Mouse (Mus musculus): ENCODE data around the gene Ankrd11. TPM values are rescaled to one million over a fixed set of nuclear protein-coding genes. Genes with fewer than 3 reads are reported as not detected.

The Ankrd11 gene
- polyA plus RNA-seq, 1 experiment, result 32.5 TPM

DNA sequence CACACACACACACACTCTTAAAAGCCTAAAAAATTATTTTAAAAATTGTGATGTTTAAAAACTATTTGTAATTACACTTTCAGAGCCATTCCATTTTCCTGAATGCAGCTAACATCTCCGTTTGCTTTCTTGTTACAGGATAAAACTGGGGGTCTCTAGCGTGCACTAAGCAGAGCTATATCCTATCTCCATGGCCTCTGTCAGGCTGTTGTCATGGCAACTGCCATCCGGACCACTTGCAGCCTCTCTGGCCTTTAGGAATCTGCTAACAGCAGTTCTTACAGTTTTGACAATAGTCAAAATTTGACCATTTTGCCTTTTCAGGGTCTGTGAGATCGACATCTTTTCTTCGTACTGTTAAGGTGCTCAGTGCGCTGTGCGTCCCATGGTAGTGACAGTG, 121.2 kb downstream of the Ankrd11 start:
- TF ChIP-seq CEBPB (IDR thresholded peaks at IDR 0.05; ENCODE audit: low read depth), result no peak
- no peak for TF ChIP-seq MYOG (IDR thresholded peaks at IDR 0.05; ENCODE audit: control insufficient read depth, extremely low read depth, insufficient read length)
- no peak for TF ChIP-seq CTCF (IDR thresholded peaks at IDR 0.05; ENCODE audit: control insufficient read depth, insufficient read depth, insufficient read length)
- TF ChIP-seq MAX (IDR thresholded peaks at IDR 0.05), result no peak
- no peak for TF ChIP-seq FOSL1 (IDR thresholded peaks at IDR 0.05; ENCODE audit: insufficient read depth, low read length, poor library complexity, severe bottlenecking)
- TF ChIP-seq MYOD1 (IDR thresholded peaks at IDR 0.05; ENCODE audit: control insufficient read depth, insufficient read length, low read depth), result no peak
- TF ChIP-seq USF1 (IDR thresholded peaks at IDR 0.05; ENCODE audit: low read depth), result no peak
- Histone ChIP-seq H3K79me2 (ENCODE audit: control insufficient read depth, insufficient read depth) (peaks cover 100% of the 10 kb centered on the region), H3ac (ENCODE audit: control insufficient read depth, insufficient read length, low read depth) (no peak overlapping the region), H3K27me3 (ENCODE audit: control insufficient read depth, insufficient read depth, insufficient read length) (no peaks in the 10 kb centered on the region), H3K4me3 (ENCODE audit: insufficient read depth, poor library complexity, severe bottlenecking) (no peak overlapping the region), H3K36me3 (ENCODE audit: control insufficient read depth, insufficient read depth) (peaks cover 6% of the 10 kb centered on the region), H3K79me3 (ENCODE audit: low read depth) (peaks cover 86% of the 10 kb centered on the region)

DNA sequence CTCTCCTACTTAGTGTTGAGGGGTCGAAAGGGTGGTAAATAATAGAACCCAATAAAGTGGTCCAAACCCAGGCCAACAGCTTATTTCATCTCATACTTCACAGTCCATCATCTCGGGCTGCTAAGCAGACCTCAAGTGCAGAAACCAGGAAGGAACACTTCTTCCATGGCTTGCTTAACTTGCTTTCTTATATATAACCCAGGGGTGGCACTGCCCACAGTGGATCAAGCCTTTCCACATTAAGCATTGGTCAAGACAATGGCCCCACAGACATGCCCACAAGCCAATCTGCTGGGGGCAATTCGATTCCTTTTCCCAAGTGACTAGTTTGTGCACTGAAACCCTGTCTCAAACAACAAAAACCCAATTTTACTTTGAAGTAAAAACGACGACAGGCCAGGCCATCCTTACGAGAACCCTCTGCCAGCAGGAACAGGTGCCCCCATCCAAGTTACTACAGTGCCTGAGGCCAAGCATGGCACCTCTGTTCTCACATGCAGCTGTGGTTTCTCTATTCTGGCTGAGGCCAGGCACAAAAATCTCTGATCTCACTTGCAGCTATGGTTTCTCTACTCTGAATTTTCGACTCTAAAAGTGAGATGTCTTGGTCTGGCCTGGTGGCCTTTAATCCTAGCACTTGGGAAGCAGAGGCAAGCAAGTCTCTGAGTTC, 123.5 kb downstream of the Ankrd11 start:
- Histone ChIP-seq H3K79me2 (ENCODE audit: control insufficient read depth, insufficient read depth) (peaks cover 98% of the 10 kb centered on the region), H3K36me3 (ENCODE audit: control insufficient read depth, insufficient read depth) (peaks cover 15% of the 10 kb centered on the region), H3ac (ENCODE audit: control insufficient read depth, insufficient read length, low read depth) (no peak overlapping the region), H3K27me3 (ENCODE audit: control insufficient read depth, insufficient read depth, insufficient read length) (no peaks in the 10 kb centered on the region), H3K79me3 (ENCODE audit: low read depth) (peaks cover 71% of the 10 kb centered on the region), H3K4me3 (ENCODE audit: insufficient read depth, poor library complexity, severe bottlenecking) (no peak overlapping the region)
- no peak for TF ChIP-seq MAX (IDR thresholded peaks at IDR 0.05)
- no peak for TF ChIP-seq USF1 (IDR thresholded peaks at IDR 0.05; ENCODE audit: low read depth)
- no peak for TF ChIP-seq FOSL1 (IDR thresholded peaks at IDR 0.05; ENCODE audit: insufficient read depth, low read length, poor library complexity, severe bottlenecking)
- TF ChIP-seq MYOD1 (IDR thresholded peaks at IDR 0.05; ENCODE audit: control insufficient read depth, insufficient read length, low read depth), result no peak
- no peak for TF ChIP-seq CEBPB (IDR thresholded peaks at IDR 0.05; ENCODE audit: low read depth)
- TF ChIP-seq MYOG (IDR thresholded peaks at IDR 0.05; ENCODE audit: control insufficient read depth, extremely low read depth, insufficient read length), result no peak

DNA sequence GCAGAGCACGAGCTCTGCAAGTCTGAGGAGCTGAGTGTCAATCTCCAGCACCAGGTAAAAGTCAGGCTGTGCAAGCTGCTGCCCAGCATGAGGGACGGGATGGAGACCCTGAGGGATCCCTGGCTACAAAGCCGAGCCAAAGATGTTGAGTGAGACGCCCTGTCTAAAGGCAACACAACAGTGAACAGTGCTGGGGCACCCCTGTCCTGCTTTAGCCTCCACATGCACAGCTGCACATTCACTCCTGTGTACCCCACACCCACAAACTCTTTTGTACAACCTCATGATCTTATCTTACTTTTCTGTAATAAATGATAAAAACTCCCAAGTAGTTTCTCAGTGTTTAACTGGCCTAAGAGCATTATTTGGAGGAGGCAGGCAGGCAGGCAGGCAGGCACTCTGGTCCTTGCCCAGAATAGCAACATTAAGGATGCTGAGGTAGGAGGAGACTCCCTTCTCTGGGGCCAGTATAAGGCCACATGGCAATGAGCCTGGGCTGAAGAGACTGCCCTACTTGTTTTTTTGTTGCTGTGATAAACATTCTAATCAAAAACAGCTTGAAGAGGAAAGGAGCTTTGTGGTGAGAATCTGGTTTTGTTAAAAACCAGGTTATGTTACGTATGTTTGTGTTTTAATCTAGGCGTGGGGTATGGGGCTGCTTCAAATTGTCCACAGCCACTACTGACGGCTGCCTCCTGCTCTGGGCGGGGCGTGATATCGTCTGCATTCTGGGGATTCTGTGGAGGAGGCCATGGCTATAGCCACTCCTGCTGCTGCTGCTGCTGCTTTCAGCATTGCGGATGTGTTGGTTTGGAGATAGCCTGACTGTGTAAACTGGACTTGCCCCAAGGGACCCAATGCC, 124.3 kb downstream of the Ankrd11 start:
- H3K79me2 ChIP-seq (ENCODE audit: control insufficient read depth, insufficient read depth), result peaks cover 98% of the 10 kb centered on the region
- peaks cover 67% of the 10 kb centered on the region for H3K79me3 ChIP-seq (ENCODE audit: low read depth)
- H3K4me3 ChIP-seq (ENCODE audit: insufficient read depth, poor library complexity, severe bottlenecking), result no peak overlapping the region
- no peak overlapping the region for H3ac ChIP-seq (ENCODE audit: control insufficient read depth, insufficient read length, low read depth)
- TF ChIP-seq MYOG (IDR thresholded peaks at IDR 0.05; ENCODE audit: control insufficient read depth, extremely low read depth, insufficient read length), result no peak
- no peak for TF ChIP-seq FOSL1 (IDR thresholded peaks at IDR 0.05; ENCODE audit: insufficient read depth, low read length, poor library complexity, severe bottlenecking)
- no peak for TF ChIP-seq MYOD1 (IDR thresholded peaks at IDR 0.05; ENCODE audit: control insufficient read depth, insufficient read length, low read depth)
- no peak for TF ChIP-seq MAX (IDR thresholded peaks at IDR 0.05)
- TF ChIP-seq CTCF (IDR thresholded peaks at IDR 0.05; ENCODE audit: control insufficient read depth, insufficient read depth, insufficient read length), result no peak
- TF ChIP-seq USF1 (IDR thresholded peaks at IDR 0.05; ENCODE audit: low read depth), result no peak
- TF ChIP-seq CEBPB (IDR thresholded peaks at IDR 0.05; ENCODE audit: low read depth), result no peak
- H3K27me3 ChIP-seq (ENCODE audit: control insufficient read depth, insufficient read depth, insufficient read length), result no peaks in the 10 kb centered on the region
- peaks cover 23% of the 10 kb centered on the region for H3K36me3 ChIP-seq (ENCODE audit: control insufficient read depth, insufficient read depth)

DNA sequence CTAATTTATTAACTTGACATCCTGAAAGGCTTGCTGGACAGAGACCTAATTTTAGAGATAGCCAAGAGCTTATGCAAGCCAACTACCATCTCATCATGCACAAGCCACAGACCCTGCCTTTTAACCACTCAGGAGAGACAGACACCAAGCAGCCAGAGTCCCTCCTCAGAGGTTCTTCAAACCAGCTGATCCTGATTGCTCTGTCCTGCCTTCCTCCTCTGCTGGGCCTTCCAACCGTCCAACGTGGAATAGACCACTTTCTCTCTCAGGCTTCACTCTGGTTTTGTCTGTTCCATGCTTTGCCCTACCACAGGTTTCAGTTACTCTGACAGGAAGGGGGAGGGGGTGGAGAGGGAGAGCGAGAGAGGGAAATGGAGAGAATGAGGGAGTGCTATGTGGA, 125.3 kb downstream of the Ankrd11 start:
- no peak for TF ChIP-seq MAX (IDR thresholded peaks at IDR 0.05)
- Histone ChIP-seq H3ac (ENCODE audit: control insufficient read depth, insufficient read length, low read depth) (no peak overlapping the region), H3K79me2 (ENCODE audit: control insufficient read depth, insufficient read depth) (peaks cover 98% of the 10 kb centered on the region), H3K79me3 (ENCODE audit: low read depth) (peaks cover 65% of the 10 kb centered on the region), H3K4me3 (ENCODE audit: insufficient read depth, poor library complexity, severe bottlenecking) (no peak overlapping the region), H3K27me3 (ENCODE audit: control insufficient read depth, insufficient read depth, insufficient read length) (no peaks in the 10 kb centered on the region), H3K36me3 (ENCODE audit: control insufficient read depth, insufficient read depth) (peaks cover 21% of the 10 kb centered on the region)

DNA sequence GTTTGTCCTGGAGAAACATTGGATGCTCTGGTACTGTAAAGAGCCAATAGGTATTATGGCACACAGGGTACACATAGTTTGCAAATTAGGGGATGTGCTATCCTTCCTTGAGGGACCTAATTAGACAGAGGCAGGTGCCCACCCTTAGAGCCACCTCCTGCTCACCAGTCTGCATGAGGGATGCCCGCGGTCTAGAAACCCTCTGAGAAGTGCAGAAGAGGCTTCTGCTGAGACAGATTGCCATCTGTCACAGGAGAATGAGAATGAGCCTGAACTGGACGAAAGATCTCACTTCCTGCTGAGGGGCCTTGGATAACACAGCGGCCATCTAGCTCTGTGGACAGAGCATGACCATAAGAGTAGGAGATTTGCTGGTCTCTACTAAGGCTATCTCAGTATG, 129.2 kb downstream of the Ankrd11 start:
- H3K4me3 ChIP-seq (ENCODE audit: insufficient read depth, poor library complexity, severe bottlenecking), result no peak overlapping the region
- peaks cover 33% of the 10 kb centered on the region for H3K36me3 ChIP-seq (ENCODE audit: control insufficient read depth, insufficient read depth)
- H3K79me2 ChIP-seq (ENCODE audit: control insufficient read depth, insufficient read depth), result peaks cover 97% of the 10 kb centered on the region
- no peak for TF ChIP-seq FOSL1 (IDR thresholded peaks at IDR 0.05; ENCODE audit: insufficient read depth, low read length, poor library complexity, severe bottlenecking)
- TF ChIP-seq CTCF (IDR thresholded peaks at IDR 0.05; ENCODE audit: control insufficient read depth, insufficient read depth, insufficient read length), result no peak
- TF ChIP-seq MYOG (IDR thresholded peaks at IDR 0.05; ENCODE audit: control insufficient read depth, extremely low read depth, insufficient read length), result no peak
- TF ChIP-seq MAX (IDR thresholded peaks at IDR 0.05), result no peak
- TF ChIP-seq USF1 (IDR thresholded peaks at IDR 0.05; ENCODE audit: low read depth), result no peak
- no peak for TF ChIP-seq CEBPB (IDR thresholded peaks at IDR 0.05; ENCODE audit: low read depth)
- TF ChIP-seq MYOD1 (IDR thresholded peaks at IDR 0.05; ENCODE audit: control insufficient read depth, insufficient read length, low read depth), result no peak
- peaks cover 48% of the 10 kb centered on the region for H3K79me3 ChIP-seq (ENCODE audit: low read depth)
- no peak overlapping the region for H3ac ChIP-seq (ENCODE audit: control insufficient read depth, insufficient read length, low read depth)
- no peaks in the 10 kb centered on the region for H3K27me3 ChIP-seq (ENCODE audit: control insufficient read depth, insufficient read depth, insufficient read length)

Data from C2C12 (cell line).